Mouse (Mus musculus) ES-E14 (cell line): ENCODE measurements around the gene Fmo9. TPM values are rescaled to one million over a fixed set of nuclear protein-coding genes. Genes with fewer than 3 reads are reported as not detected.

ENCODE experiments used
- DNase-seq: peaks from one replicate; pipeline ENCODE4 v3.0.0-alpha.2; 2013; ENCODE audit warnings: low read depth, low spot score
- H3K27ac ChIP-seq: 2 replicates; pipeline ENCODE4 v1.5.1; 2012; ENCODE audit warnings: low read depth, mild to moderate bottlenecking, low read length, moderate library complexity, mixed read lengths; ENCODE audit not compliant: poor library complexity, insufficient read depth, severe bottlenecking
- H3K36me3 ChIP-seq: 2 replicates; pipeline ENCODE4 v1.6.1; 2012; ENCODE audit warnings: mild to moderate bottlenecking, low read length, moderate library complexity, mixed read lengths; ENCODE audit not compliant: control insufficient read depth, poor library complexity, insufficient read depth, severe bottlenecking
- H3K4me1 ChIP-seq, 2 experiments: fragments of 150-350 bp in 1 of 2; sonication (generic) in 1 of 2; 2 replicates each; pipeline ENCODE4 v1.6.1; 2012; ENCODE audit warnings: low read length in 2 of 2, mild to moderate bottlenecking in 1 of 2, mixed read lengths in 1 of 2; ENCODE audit not compliant: control insufficient read depth in 2 of 2, insufficient read depth in 2 of 2, poor library complexity in 1 of 2
- H3K4me3 ChIP-seq, 2 experiments: fragments of 150-350 bp in 1 of 2; sonication (generic) in 1 of 2; 2 replicates each; pipeline ENCODE4 v1.5.1; 2012; ENCODE audit warnings: low read length in 2 of 2, low read depth in 1 of 2, mild to moderate bottlenecking in 1 of 2, mixed read lengths in 1 of 2; ENCODE audit not compliant: insufficient read depth in 1 of 2, poor library complexity in 1 of 2, severe bottlenecking in 1 of 2
- H3K9ac ChIP-seq: 2 replicates; pipeline ENCODE4 v1.6.1; 2012; ENCODE audit warnings: low read depth, mild to moderate bottlenecking, low read length, mixed read lengths; ENCODE audit not compliant: poor library complexity, insufficient read depth, severe bottlenecking
- H3K9me3 ChIP-seq: fragments of 150-350 bp; sonication (generic); 2 replicates; pipeline ENCODE4 v1.6.1; 2012; ENCODE audit warnings: low read depth, mild to moderate bottlenecking, low read length; ENCODE audit not compliant: control insufficient read depth, insufficient read depth
- CHD2 ChIP-seq: IDR thresholded peaks from 2 replicates; pipeline ENCODE4 v1.6.1; 2014; ENCODE audit warnings: mild to moderate bottlenecking, low read depth, low read length, inconsistent platforms
- HCFC1 ChIP-seq: IDR thresholded peaks from 2 replicates; pipeline ENCODE4 v1.6.1; 2012; ENCODE audit warnings: low read length, inconsistent platforms, borderline replicate concordance; ENCODE audit not compliant: insufficient read depth
- MAFK ChIP-seq: IDR thresholded peaks from 2 replicates; pipeline ENCODE4 v1.6.1; 2014; ENCODE audit warnings: mild to moderate bottlenecking, low read depth, low read length, inconsistent platforms; ENCODE audit not compliant: insufficient read depth
- ZC3H11A ChIP-seq: IDR thresholded peaks from 2 replicates; pipeline ENCODE4 v1.6.1; 2012; ENCODE audit warnings: low read depth, mild to moderate bottlenecking, inconsistent platforms, low read length, borderline replicate concordance
- ZNF384 ChIP-seq: IDR thresholded peaks from 2 replicates; pipeline ENCODE4 v1.6.1; 2012; ENCODE audit warnings: low read depth, low read length, inconsistent platforms
- in situ Hi-C, 2 experiments: fragments of 600-800 bp; cut with MboI; formaldehyde crosslinking; loops; one replicate each; pipeline ENCODE4 v1.15.1; 2025; ENCODE audit warnings: low sequenced_read_pairs in 2 of 2, inconsistent platforms in 1 of 2; ENCODE audit not compliant: unreplicated experiment in 2 of 2
- total RNA-seq: library from RNA; depleted of rRNA; stranded (reverse); fragments of 300-350 nt; gene quantifications from 2 replicates; pipeline ENCODE4 v1.2.3, GENCODE M21; 2012; rRNA removed

Gene Fmo9
- total RNA-seq, 1 experiment = not detected

- H3K4me3 ChIP-seq = no peak overlapping the region
- in situ Hi-C loops = no loop called here
- no peaks in the 10 kb centered on the region for H3K36me3 ChIP-seq
- H3K27ac ChIP-seq = no peak overlapping the region
- no peaks in the 10 kb centered on the region for H3K4me1 ChIP-seq
- no peak overlapping the region for H3K9ac ChIP-seq
- DNase-seq = no peak
- TF ChIP-seq HCFC1 = no peak
- TF ChIP-seq ZNF384 = no peak
- no peak for TF ChIP-seq CHD2
- no peak for TF ChIP-seq MAFK
- no peak for TF ChIP-seq ZC3H11A
- no peaks in the 10 kb centered on the region for H3K9me3 ChIP-seq
Observed at GRCm38 (mm10) chr1:166669264-166669663, 12.4 kb downstream of the Fmo9 start.

DNA sequence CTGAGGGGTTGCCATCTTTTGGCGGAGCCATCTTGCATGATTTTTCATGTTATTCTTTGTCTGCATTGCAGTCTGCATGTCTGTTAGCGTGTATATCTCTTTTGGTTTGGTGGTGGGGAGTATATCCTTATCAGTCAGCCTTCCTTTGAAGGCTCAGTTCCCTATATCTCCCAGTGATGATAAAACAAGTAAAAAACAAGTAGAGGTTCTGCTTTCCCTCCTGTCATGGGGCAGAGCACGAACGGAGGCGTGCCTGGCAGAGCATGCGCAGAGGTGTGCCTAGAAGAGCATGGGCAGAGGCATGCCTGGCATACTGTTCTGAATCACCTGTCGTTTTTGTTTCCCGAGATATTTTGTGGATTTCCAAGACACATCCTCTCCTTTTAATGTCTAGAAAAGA is 20.8 kb downstream of the Fmo9 start:
- no peak for DNase-seq
- TF ChIP-seq ZNF384 (no peak), CHD2 (no peak), MAFK (no peak), HCFC1 (no peak), ZC3H11A (no peak)
- Histone ChIP-seq H3K4me1 (no peaks in the 10 kb centered on the region), H3K36me3 (no peaks in the 10 kb centered on the region), H3K27ac (no peak overlapping the region), H3K4me3 (no peak overlapping the region), H3K9ac (no peak overlapping the region), H3K9me3 (no peaks in the 10 kb centered on the region)
- in situ Hi-C loops = no loop called here

DNA sequence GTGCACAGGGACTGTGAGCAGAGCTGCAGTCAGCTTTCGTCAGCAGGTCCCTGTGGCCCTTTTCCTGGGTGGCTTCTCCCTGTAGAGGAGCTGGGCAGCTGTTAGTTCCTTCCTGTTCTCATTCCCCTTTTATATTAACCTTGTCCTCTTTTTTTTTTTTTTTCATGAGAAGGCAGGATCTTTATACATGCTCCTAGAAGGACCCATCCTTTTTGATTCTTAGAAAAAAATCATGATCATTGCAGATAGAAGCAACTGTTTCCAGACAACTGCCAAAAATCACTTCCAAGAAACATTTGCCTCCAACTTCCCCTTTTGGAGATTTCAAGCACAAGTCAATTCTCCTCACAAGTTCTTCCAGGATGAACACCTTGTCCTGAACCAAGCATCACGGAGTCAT is 34.1 kb downstream of the Fmo9 start, which contains the start of gene Gm4847:
Gene Gm4847 (minus strand): TSS at position 101 of the 400 bp plus-strand sequence.
- H3K9ac ChIP-seq = no peak within 1 kb of the TSS
- H3K36me3 ChIP-seq = no peaks in the 10 kb centered on the region
- no peak for DNase-seq
- no peaks in the 10 kb centered on the region for H3K4me1 ChIP-seq
- in situ Hi-C loops = no loop called here
- H3K9me3 ChIP-seq = no peaks in the 10 kb centered on the region
- no peak for TF ChIP-seq ZNF384
- TF ChIP-seq MAFK = no peak
- TF ChIP-seq CHD2 = no peak
- no peak for TF ChIP-seq HCFC1
- no peak for TF ChIP-seq ZC3H11A
- H3K4me3 ChIP-seq = no peak within 1 kb of the TSS
- no peak within 1 kb of the TSS for H3K27ac ChIP-seq

Other genes with a start within 250 kb of the Fmo9 start
- gene Gm4846, start 184.3 kb downstream of the Fmo9 start, total RNA-seq = not detected in 2 replicates
- not detected in 2 replicates for gene Gm4847, start 34.2 kb downstream of the Fmo9 start, total RNA-seq